Mouse (Mus musculus): ENCODE results near the gene Svs5.

DNA sequence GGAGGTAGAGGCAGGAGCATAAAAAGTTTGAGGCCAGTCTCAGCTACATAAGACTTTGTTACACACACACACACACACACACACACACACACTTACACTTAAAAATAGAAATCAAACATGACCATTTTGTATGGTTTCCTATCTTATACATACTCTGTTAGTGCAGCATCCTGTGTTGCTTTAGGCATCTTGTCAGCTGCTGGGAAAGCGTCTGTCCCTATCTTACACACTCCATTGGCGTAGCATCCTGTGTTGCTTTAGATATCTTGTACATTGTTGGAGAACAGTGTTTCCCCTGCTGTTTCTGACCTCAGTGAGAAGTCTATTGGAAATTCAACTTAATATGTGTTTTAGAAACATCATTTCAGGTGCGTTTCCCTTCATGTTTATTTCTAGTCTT, 20.2 kb downstream of the Svs5 start:
- TF ChIP-seq CTCF (IDR thresholded peaks at IDR 0.05; ENCODE audit: control insufficient read depth, insufficient read depth, insufficient read length) (no peak), MYOD1 (IDR thresholded peaks at IDR 0.05; ENCODE audit: control insufficient read depth, insufficient read length, low read depth) (no peak), MAX (IDR thresholded peaks at IDR 0.05) (no peak), USF1 (IDR thresholded peaks at IDR 0.05; ENCODE audit: low read depth) (no peak), CEBPB (IDR thresholded peaks at IDR 0.05; ENCODE audit: low read depth) (no peak), MYOG (IDR thresholded peaks at IDR 0.05; ENCODE audit: control insufficient read depth, extremely low read depth, insufficient read length) (no peak)
